Mouse (Mus musculus) hindbrain, embryonic 15.5 days (tissue): ENCODE data around the gene Stambpl1. TPM values are rescaled to one million over a fixed set of nuclear protein-coding genes. Genes with fewer than 3 reads are reported as not detected.

Experiments used
- ATAC-seq: fragments of 200-750 bp; cut with Nextera tagmentation; 2 replicates; pipeline ENCODE4 v1.8.0; 2017; ENCODE audit warnings: low read depth, moderate number of reproducible peaks, moderate TSS enrichment; ENCODE audit not compliant: low FRiP score
- H3K27ac ChIP-seq: fragments of 300-500 bp; sonication (generic); replicated peaks from 2 replicates; pipeline ENCODE4 v1.5.1; 2015; ENCODE audit warnings: mild to moderate bottlenecking, inconsistent platforms
- H3K27me3 ChIP-seq: fragments of 300-500 bp; sonication (generic); 2 replicates; pipeline ENCODE4 v1.6.1; 2015; ENCODE audit warnings: control low read depth, inconsistent platforms
- H3K36me3 ChIP-seq: fragments of 300-500 bp; sonication (generic); 2 replicates; pipeline ENCODE4 v1.6.1; 2015; ENCODE audit warnings: control low read depth, inconsistent platforms
- H3K4me1 ChIP-seq: fragments of 300-500 bp; sonication (generic); replicated peaks from 2 replicates; pipeline ENCODE4 v1.6.1; 2015; ENCODE audit warnings: control low read depth, inconsistent platforms
- H3K4me2 ChIP-seq: fragments of 300-500 bp; sonication (generic); 2 replicates; pipeline ENCODE4 v1.6.1; 2015; ENCODE audit warnings: moderate library complexity, mild to moderate bottlenecking, inconsistent platforms
- H3K4me3 ChIP-seq: fragments of 300-500 bp; sonication (generic); 2 replicates; pipeline ENCODE4 v1.5.1; 2015; ENCODE audit warnings: mild to moderate bottlenecking, inconsistent platforms
- H3K9ac ChIP-seq: fragments of 300-500 bp; sonication (generic); 2 replicates; pipeline ENCODE4 v1.6.1; 2015; ENCODE audit warnings: inconsistent platforms
- H3K9me3 ChIP-seq: fragments of 300-500 bp; sonication (generic); 2 replicates; pipeline ENCODE4 v1.6.1; 2016; ENCODE audit warnings: control low read depth, inconsistent platforms
- WGBS: fragments of 180-500 bp; shearing (Covaris S2); methylation state at CpG from one replicate; pipeline ENCODE4 v1.1.7; 2015; 5-methylcytosine and 5-hydroxymethylcytosine counted together
- polyA plus RNA-seq: library from polyadenylated mRNA; unstranded; fragments of >200 nt; fragmentation: Nextera tagmentation; extraction: Ambion mirVana; gene quantifications from 2 replicates; pipeline ENCODE4 v1.2.1, GENCODE M21; 2015

The Stambpl1 gene
- polyA plus RNA-seq, 1 experiment from 2014 or later, result 24.0 TPM

DNA sequence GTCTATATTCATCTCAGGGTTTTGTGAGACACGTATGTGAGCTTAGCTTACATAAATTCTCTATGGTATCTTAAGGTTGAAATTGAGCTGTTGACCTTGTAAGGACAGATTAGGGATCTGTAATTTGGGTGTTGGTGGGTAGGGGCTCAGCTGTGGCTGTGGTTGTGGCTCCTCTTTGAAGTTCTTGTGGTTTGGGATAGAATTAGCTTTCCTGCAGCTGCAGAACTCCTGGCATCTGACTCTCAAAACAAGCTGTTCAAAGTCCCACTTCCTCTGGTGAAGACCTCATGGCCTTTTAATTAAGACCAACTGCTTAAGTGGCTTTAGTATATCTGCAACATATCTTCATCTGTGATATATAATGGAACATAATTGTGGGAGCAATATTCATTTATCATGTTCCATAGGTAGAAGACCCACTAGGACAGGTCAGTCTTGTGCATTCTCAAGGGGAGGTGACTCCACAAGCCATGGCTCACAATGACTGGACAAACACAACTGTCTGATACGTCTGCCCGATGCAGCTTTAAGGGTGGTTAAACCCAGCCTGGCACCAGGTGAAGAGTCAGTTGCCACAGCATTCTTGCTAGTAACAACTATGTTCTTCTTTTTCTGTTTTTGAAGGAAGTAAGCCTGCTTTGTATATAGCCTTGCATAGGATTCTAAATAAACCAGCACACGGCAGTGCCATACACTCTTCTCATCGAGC is 27.4 kb downstream of the Stambpl1 start:
- Histone ChIP-seq H3K4me2 (no peak overlapping the region), H3K4me1 (no peaks in the 10 kb centered on the region), H3K27me3 (no peaks in the 10 kb centered on the region), H3K9me3 (no peaks in the 10 kb centered on the region), H3K36me3 (peaks cover 7% of the 10 kb centered on the region; the same call in 1 of the 2 replicates), H3K27ac (no peak overlapping the region), H3K4me3 (no peak overlapping the region), H3K9ac (no peak overlapping the region)
- 85% methylated on average over 5 of the region's 5 CpGs for WGBS
- ATAC-seq, result no peak

DNA sequence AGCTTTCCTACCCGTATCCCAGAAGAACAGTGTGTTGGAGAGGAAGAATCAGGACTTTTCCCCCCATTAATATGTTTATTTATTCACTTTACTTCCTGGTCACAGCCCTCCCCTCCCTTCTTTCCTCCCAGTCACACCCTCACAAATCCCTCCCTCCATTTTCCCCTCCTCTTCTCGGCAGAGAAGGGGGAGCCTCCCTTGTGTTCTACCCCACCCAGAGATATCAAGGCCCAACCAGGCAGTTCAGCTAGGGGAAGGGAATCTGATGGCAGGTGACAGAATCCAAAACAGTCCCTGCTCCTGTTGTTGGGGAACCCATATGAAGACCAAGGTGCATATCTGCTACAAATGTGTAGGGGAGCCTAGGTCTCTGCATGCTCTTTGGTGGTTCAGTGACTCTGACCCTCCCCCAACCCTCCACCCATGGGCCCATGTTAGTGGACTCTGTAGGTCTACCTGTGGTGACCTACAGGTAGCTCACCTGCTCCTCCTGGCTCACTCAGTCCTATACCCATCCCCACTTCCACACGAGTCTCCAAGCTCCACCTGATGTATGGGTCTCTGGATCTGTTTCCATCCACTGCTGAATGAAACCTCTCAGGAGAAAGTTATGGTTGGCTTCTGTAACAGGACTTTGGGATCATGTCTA is 28.8 kb downstream of the Stambpl1 start:
- Histone ChIP-seq H3K4me1 (no peaks in the 10 kb centered on the region), H3K27ac (no peak overlapping the region), H3K9ac (no peak overlapping the region), H3K27me3 (no peaks in the 10 kb centered on the region), H3K9me3 (no peaks in the 10 kb centered on the region), H3K4me2 (no peak overlapping the region), H3K36me3 (peaks cover 7% of the 10 kb centered on the region; the same call in 1 of the 2 replicates), H3K4me3 (no peak overlapping the region)
- ATAC-seq, result no peak
- WGBS, result 83% methylated on average over 3 of the region's 3 CpGs

DNA sequence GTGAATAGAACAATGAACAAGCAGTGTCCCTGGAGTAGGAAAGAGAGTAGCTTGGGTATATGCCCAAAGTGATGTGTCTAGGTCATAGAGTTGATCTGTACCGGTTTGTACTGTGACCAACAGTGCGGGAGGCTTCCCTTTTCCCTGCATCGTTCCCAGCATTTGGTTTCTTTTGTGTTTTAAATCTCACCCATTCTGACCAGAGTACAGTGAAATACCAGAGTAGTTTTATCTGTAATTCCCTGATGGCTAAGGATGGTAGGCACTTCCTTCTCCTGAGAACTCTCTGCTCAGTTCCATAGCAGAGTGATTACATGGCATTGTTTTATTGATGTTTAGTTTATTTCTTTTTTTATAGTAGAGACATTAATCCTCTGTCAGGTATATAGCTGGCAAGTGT is 30.8 kb downstream of the Stambpl1 start:
- no peaks in the 10 kb centered on the region for H3K27me3 ChIP-seq
- H3K4me2 ChIP-seq, result no peak overlapping the region
- no peaks in the 10 kb centered on the region for H3K4me1 ChIP-seq
- WGBS, result 89% methylated on average over 3 of the region's 3 CpGs
- H3K27ac ChIP-seq, result no peak overlapping the region
- no peaks in the 10 kb centered on the region for H3K9me3 ChIP-seq
- no peak for ATAC-seq
- H3K4me3 ChIP-seq, result no peak overlapping the region
- H3K9ac ChIP-seq, result no peak overlapping the region
- peaks cover 11% of the 10 kb centered on the region for H3K36me3 ChIP-seq

DNA sequence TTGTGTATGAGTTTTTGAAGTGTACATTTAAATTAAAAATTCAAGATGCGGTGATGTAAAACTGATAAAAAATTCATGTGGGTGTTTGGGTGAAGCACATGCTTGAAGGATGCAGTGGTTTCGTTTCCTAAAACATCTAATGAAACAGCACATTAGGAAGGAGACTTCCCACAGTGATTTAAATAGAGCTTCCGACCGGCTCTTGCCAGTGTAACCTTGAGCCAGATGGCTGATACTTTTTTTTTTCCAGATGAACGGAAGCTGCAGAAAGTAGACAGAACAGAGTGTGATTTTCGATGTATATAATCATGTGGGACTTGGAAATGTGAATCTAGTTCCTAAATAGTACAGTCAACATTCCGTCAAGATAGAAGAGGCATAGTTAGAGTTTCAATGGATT is 39.6 kb downstream of the Stambpl1 start:
- Histone ChIP-seq H3K4me1 (no peaks in the 10 kb centered on the region), H3K27ac (no peak overlapping the region), H3K9me3 (no peaks in the 10 kb centered on the region), H3K9ac (no peak overlapping the region), H3K27me3 (no peaks in the 10 kb centered on the region), H3K36me3 (peaks cover 19% of the 10 kb centered on the region), H3K4me3 (no peak overlapping the region), H3K4me2 (no peak overlapping the region)
- no peak for ATAC-seq
- WGBS, result 62% methylated on average over 7 of the region's 7 CpGs

DNA sequence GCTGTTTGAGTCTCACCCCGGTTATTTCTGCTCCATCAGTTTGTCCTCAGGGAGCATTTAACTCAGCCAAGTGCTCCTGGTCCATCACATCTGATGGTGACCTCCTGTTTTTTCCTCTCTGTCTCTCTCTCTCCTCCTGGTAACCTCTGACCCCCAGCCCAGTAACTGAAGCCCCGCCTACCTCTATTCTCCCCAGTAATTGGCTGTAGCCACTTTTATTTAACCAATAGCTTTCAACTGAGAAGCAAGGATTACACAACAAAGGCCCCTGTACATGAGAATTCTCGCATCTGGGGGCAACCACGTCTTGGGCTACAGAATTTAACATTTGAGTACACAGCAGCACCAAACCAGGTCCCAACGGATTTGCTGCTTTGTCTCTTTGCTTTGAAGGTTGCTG is 40.3 kb downstream of the Stambpl1 start:
- no peak for ATAC-seq
- Histone ChIP-seq H3K36me3 (peaks cover 15% of the 10 kb centered on the region), H3K27ac (no peak overlapping the region), H3K9me3 (no peaks in the 10 kb centered on the region), H3K4me1 (no peaks in the 10 kb centered on the region), H3K4me3 (no peak overlapping the region), H3K4me2 (no peak overlapping the region), H3K27me3 (no peaks in the 10 kb centered on the region), H3K9ac (no peak overlapping the region)
- 56% methylated on average over 5 of the region's 5 CpGs for WGBS

DNA sequence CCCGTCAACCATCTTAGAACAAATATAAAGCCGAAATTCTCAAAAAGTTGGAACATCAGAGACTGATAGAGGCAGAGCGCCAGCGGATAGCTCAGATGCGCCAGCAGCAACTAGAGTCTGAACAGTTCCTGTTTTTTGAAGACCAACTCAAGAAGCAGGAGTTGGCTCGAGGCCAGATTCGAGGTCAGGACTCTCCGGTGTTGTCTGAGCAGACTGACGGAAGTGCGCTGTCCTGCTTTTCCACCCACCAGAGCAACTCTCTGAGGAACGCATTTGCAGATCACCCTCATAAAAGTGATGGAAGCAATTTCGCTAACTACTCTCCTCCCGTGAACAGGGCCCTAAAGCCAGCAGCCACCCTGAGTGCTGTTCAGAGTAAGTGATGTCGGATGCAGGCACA is 41.9 kb downstream of the Stambpl1 start:
- H3K4me2 ChIP-seq, result no peak overlapping the region
- WGBS, result 86% methylated on average over 14 of the region's 14 CpGs
- peaks cover 15% of the 10 kb centered on the region for H3K36me3 ChIP-seq
- H3K27ac ChIP-seq, result no peak overlapping the region
- H3K27me3 ChIP-seq, result no peaks in the 10 kb centered on the region
- H3K9ac ChIP-seq, result no peak overlapping the region
- no peak overlapping the region for H3K4me3 ChIP-seq
- H3K4me1 ChIP-seq, result no peaks in the 10 kb centered on the region
- no peaks in the 10 kb centered on the region for H3K9me3 ChIP-seq
- ATAC-seq, result no peak

DNA sequence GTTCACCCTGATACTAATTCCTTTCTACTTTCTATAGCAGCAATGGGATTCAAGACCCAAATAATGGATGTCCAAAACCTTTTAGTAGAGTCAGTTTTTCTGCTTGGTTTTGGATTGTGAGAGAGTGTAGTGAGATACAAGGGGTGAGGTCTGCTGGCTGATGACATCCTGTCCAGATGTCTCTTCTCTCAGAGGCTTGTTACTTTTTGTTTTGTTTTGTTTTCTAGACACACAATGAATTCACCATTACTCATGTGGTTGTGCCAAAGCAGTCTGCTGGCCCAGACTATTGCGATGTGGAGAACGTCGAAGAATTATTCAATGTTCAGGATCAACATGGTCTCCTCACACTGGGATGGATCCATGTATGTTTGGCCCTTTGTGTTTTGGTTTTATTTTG is 44.0 kb downstream of the Stambpl1 start:
- Histone ChIP-seq H3K9ac (no peak overlapping the region), H3K27ac (no peak overlapping the region), H3K4me2 (no peak overlapping the region), H3K9me3 (no peaks in the 10 kb centered on the region), H3K4me3 (no peak overlapping the region), H3K4me1 (no peaks in the 10 kb centered on the region), H3K36me3 (peaks cover 19% of the 10 kb centered on the region), H3K27me3 (no peaks in the 10 kb centered on the region)
- ATAC-seq, result no peak
- WGBS, result 88% methylated on average over 3 of the region's 3 CpGs

DNA sequence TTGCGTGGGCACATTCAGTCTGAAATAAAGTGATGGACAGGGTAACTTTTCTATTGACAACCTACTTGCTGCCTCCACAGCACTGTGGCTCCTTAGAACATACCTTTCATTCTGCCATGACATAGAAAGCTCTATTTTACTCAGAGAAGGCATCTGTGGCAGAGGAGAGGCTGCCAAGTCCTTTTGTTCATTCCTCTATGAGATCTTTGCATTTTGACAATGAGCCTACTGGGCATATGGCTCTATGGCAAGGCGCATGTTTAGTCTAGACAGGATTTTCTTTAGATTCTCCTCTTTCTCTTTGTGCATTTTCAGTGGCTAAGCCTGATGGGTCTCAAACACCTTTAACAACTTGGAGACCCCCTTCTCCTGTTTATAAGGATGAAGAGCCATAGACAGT is 45.7 kb downstream of the Stambpl1 start:
- Histone ChIP-seq H3K4me2 (no peak overlapping the region), H3K27ac (no peak overlapping the region), H3K27me3 (no peaks in the 10 kb centered on the region), H3K9ac (no peak overlapping the region), H3K36me3 (peaks cover 19% of the 10 kb centered on the region), H3K9me3 (no peaks in the 10 kb centered on the region), H3K4me1 (no peaks in the 10 kb centered on the region), H3K4me3 (no peak overlapping the region)
- WGBS, result 92% methylated on average over 2 of the region's 2 CpGs
- no peak for ATAC-seq

DNA sequence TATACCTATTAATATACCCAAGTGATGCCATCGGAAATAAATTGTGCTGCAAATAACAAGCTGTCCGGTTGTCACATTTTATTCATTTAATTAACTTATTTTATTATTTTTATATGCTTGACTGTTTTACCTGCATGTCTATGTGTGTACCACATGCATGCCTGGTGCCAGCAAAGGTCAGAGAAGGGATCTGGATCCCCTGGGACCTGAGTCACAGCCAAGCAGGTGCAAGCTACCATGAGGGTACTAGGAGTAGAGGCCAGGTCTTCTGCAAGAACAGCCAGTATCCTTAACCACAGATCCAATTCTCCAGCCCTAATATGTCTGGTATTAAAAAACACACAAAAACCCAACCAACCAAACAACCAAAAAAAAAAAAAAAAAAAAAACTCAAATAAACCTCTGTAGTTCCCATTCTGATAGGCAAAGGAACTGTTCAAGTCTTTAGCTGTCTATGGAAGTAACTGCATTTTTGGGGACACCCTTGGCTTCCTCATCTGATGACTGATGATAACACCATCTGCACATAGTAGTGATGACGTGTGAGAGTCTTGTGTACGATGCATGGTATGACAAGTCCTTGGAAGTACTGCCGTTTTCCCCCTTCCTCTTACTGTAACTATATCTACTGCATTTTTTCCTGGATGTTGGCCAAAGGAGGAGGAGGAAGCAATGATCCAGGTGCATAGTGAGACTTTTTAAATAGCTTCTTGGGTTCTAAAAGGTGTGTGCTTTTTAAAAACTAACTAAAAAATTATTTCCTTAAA is 48.4 kb downstream of the Stambpl1 start:
- no peak overlapping the region for H3K4me3 ChIP-seq
- no peaks in the 10 kb centered on the region for H3K9me3 ChIP-seq
- no peak overlapping the region for H3K4me2 ChIP-seq
- ATAC-seq, result no peak
- H3K27me3 ChIP-seq, result no peaks in the 10 kb centered on the region
- 0 out of 2 replicates have a peak, but pooled peaks cover 9% of the 10 kb centered on the region for H3K36me3 ChIP-seq
- H3K9ac ChIP-seq, result no peak overlapping the region
- no peaks in the 10 kb centered on the region for H3K4me1 ChIP-seq
- 94% methylated on average over 5 of the region's 5 CpGs for WGBS
- H3K27ac ChIP-seq, result no peak overlapping the region

DNA sequence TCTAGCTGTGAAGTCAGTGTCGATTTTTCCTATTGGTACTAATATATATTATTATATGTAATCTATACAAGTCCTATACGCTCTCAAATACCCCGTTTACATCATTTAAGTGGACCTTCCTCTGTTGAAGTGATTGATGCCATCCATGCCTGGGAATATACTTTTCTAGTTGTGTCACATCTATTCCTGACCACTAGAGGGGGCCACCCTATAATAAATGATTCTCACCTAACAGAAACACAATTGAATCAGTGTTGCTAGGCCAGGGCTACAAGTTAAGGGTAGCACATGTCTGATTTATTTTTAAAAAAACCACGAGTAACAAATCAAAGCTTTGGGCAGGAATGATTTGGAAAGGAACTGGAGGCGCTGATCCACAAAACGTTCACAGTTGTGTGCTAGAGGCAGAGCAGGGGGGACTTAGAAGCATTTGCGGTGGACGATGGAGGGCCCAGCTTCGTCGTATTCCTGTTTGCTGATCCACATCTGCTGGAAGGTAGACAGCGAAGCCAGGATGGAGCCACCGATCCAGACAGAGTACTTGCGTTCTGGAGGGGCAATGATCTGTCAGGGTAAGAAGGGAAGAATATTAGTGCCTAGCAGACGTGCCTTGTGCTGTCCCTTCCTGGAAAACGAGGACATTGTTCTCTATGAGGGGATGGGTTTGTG is 49.4 kb downstream of the Stambpl1 start:
- H3K9ac ChIP-seq, result no peak overlapping the region
- no peaks in the 10 kb centered on the region for H3K4me1 ChIP-seq
- 68% methylated on average over 15 of the region's 15 CpGs for WGBS
- H3K36me3 ChIP-seq, result 0 out of 2 replicates have a peak, but pooled peaks cover 4% of the 10 kb centered on the region
- no peaks in the 10 kb centered on the region for H3K27me3 ChIP-seq
- H3K4me3 ChIP-seq, result no peak overlapping the region
- H3K9me3 ChIP-seq, result no peaks in the 10 kb centered on the region
- no peak overlapping the region for H3K4me2 ChIP-seq
- no peak for ATAC-seq
- no peak overlapping the region for H3K27ac ChIP-seq

DNA sequence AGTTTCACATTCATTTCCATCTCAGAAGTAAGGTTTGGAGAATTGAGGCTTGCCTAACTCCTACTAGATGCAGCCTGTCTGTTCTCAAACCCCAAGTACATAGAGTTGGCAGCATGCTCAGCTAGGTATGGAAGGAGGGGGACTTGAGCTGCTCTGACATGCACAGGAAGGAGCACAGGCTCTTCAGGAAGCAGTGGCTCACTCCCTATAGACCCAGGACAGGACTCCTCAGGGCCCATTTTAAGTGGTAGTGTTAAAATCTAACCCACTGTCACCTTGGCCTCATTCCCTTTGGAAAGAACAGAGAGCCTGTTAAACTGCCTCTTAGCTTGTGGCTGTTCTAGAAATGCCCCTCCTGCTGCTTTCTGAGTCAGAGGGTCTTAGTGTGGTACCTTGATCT is 50.9 kb downstream of the Stambpl1 start:
- Histone ChIP-seq H3K4me1 (no peaks in the 10 kb centered on the region), H3K36me3 (0 out of 2 replicates have a peak, but pooled peaks cover 4% of the 10 kb centered on the region), H3K27ac (no peak overlapping the region), H3K9me3 (no peaks in the 10 kb centered on the region), H3K4me2 (no peak overlapping the region), H3K9ac (no peak overlapping the region), H3K27me3 (no peaks in the 10 kb centered on the region), H3K4me3 (no peak overlapping the region)
- ATAC-seq, result no peak

DNA sequence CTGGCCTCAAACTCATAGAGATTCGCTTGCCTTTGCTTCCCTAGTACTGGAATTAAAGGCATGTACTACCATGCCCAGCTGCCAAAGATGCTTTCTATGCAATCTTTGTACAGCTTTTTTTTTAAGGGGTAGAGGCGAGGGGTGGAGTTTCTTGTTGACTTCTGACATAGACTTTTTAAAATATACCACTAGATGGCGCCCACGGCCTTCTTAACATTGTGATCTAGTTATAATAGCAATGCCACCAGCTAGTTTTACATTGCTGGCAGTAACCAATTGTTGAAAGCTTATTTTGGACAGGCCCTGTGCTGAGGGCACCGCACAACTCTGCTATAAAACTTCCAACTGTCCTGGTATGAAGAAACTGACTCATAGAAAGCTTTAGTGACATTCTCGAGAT is 52.0 kb downstream of the Stambpl1 start:
- Histone ChIP-seq H3K4me2 (no peak overlapping the region), H3K4me3 (no peak overlapping the region), H3K4me1 (no peaks in the 10 kb centered on the region), H3K36me3 (0 out of 2 replicates have a peak, but pooled peaks cover 3% of the 10 kb centered on the region), H3K27me3 (no peaks in the 10 kb centered on the region), H3K9ac (no peak overlapping the region), H3K9me3 (no peaks in the 10 kb centered on the region), H3K27ac (no peak overlapping the region)
- 19% methylated on average over 6 of the region's 6 CpGs for WGBS
- peak; percentile 46; the same call in 1 of the 2 replicates for ATAC-seq
